Mouse (Mus musculus) liver, embryonic 11.5 days (tissue): Measurements from ENCODE around the gene Sdccag8. TPM values are rescaled to one million over a fixed set of nuclear protein-coding genes. Genes with fewer than 3 reads are reported as not detected.

ENCODE experiments used
- ATAC-seq: fragments of 200-750 bp; cut with Nextera tagmentation; replicated peaks from 2 replicates; pipeline ENCODE4 v1.8.0; 2017; ENCODE audit warnings: moderate number of reproducible peaks, mild to moderate bottlenecking, moderate TSS enrichment, moderate library complexity; ENCODE audit not compliant: low FRiP score
- DNase-seq: peaks from one replicate; pipeline ENCODE4 v3.0.0-alpha.2; 2017; ENCODE audit warnings: low spot score
- H3K27ac ChIP-seq: fragments of 300-500 bp; sonication (generic); 2 replicates; pipeline ENCODE4 v1.5.1; 2014; ENCODE audit warnings: mild to moderate bottlenecking, low read depth, low read length, control low read depth
- H3K27me3 ChIP-seq: fragments of 300-500 bp; sonication (generic); replicated peaks from 2 replicates; pipeline ENCODE4 v1.6.1; 2014; ENCODE audit warnings: low read length, mixed read lengths; ENCODE audit not compliant: control insufficient read depth, insufficient read depth
- H3K36me3 ChIP-seq: fragments of 300-500 bp; sonication (generic); 2 replicates; pipeline ENCODE4 v1.6.1; 2014; ENCODE audit warnings: mild to moderate bottlenecking, low read length, moderate library complexity, mixed read lengths; ENCODE audit not compliant: control insufficient read depth, insufficient read depth
- H3K4me1 ChIP-seq: fragments of 300-500 bp; sonication (generic); replicated peaks from 2 replicates; pipeline ENCODE4 v1.6.1; 2014; ENCODE audit warnings: low read length, mixed read lengths; ENCODE audit not compliant: control insufficient read depth, insufficient read depth
- H3K4me2 ChIP-seq: fragments of 300-500 bp; sonication (generic); 2 replicates; pipeline ENCODE4 v1.6.1; 2014; ENCODE audit warnings: mild to moderate bottlenecking, control low read depth, moderate library complexity
- H3K4me3 ChIP-seq: fragments of 300-500 bp; sonication (generic); 2 replicates; pipeline ENCODE4 v1.5.1; 2014; ENCODE audit warnings: low read depth, low read length, control low read depth
- H3K9ac ChIP-seq: fragments of 300-500 bp; sonication (generic); 2 replicates; pipeline ENCODE4 v1.6.1; 2014; ENCODE audit warnings: low read depth, low read length, control low read depth
- H3K9me3 ChIP-seq: fragments of 300-500 bp; sonication (generic); 2 replicates; pipeline ENCODE4 v1.6.1; 2016; ENCODE audit warnings: low read length, inconsistent platforms, mixed read lengths; ENCODE audit not compliant: control insufficient read depth
- WGBS: fragments of 180-500 bp; shearing (Covaris S2); extraction: QIAGEN DNeasy Blood & Tissue Kit; methylation state at CpG from one replicate; pipeline ENCODE4 v1.1.7; 2014; 5-methylcytosine and 5-hydroxymethylcytosine counted together
- polyA plus RNA-seq: library from polyadenylated mRNA; unstranded; fragments of >200 nt; fragmentation: Nextera tagmentation; extraction: Ambion mirVana; gene quantifications from 2 replicates; pipeline ENCODE4 v1.2.1, GENCODE M21; 2014

Sdccag8 gene
- polyA plus RNA-seq, 1 experiment from 2014 or later, result 11.7 TPM

DNA sequence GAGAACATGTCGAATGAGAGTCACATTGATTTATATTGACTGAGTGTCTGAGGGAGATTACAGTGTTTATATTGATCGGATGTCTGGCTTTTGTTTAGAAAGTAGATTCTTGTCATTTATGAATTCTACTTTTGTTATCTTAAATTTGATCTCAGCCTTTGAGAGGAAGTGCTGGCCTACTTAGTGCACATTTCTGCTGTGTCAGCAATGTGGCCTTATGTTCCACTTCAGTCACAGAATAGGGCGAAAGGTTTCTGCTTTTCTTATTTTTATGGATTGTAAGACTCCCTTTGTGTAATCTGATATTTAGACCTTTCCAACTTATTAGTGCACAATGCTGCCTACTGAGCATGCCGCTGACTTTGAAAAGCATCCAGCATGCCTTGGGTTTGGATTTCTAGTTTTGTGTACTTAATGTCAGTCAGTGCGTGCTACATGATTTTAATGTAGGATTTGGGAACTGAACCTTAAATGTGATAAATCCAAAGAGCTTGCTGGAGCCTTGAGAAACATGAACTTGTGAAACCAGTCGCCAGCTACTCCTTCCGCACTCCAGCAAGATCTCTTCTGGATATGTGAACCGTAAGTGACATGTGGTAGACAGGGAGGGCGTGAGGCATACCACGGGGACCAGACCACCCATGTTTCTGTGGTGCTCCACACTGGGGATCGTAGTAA lies 34.3 kb downstream of the Sdccag8 start:
- Histone ChIP-seq H3K4me2 (no peak overlapping the region), H3K4me1 (no peaks in the 10 kb centered on the region), H3K9me3 (no peaks in the 10 kb centered on the region), H3K36me3 (no peaks in the 10 kb centered on the region), H3K4me3 (no peak overlapping the region), H3K27me3 (no peaks in the 10 kb centered on the region), H3K27ac (no peak overlapping the region), H3K9ac (no peak overlapping the region)
- DNase-seq (no peak), ATAC-seq (no peak)
- WGBS, result 84% methylated on average over 11 of the region's 11 CpGs

DNA sequence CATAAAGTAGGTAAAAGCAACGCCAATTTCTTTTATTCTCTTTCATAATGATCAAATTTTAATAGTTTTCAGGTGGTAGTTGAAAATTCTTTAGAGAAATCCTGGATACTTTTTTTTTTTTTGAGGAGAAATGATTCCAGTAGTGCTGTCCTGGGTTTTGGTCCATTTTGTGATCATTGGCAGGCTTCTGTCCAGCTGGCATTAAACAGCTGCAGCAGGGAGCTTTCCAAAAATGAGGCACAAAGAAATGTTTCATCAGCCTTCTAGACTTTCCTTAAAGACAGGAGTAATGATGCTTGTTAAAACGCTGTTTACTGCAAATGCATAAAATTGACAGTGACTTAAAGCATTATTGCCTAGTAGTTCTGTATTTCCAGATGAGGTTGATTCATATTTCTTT lies 34.9 kb downstream of the Sdccag8 start:
- no peak for ATAC-seq
- H3K9me3 ChIP-seq, result no peaks in the 10 kb centered on the region
- DNase-seq, result no peak
- WGBS, result 90% methylated on average over 2 of the region's 2 CpGs
- H3K4me3 ChIP-seq, result no peak overlapping the region
- no peak overlapping the region for H3K4me2 ChIP-seq
- H3K36me3 ChIP-seq, result no peaks in the 10 kb centered on the region
- H3K4me1 ChIP-seq, result no peaks in the 10 kb centered on the region
- no peak overlapping the region for H3K27ac ChIP-seq
- no peak overlapping the region for H3K9ac ChIP-seq
- H3K27me3 ChIP-seq, result no peaks in the 10 kb centered on the region

DNA sequence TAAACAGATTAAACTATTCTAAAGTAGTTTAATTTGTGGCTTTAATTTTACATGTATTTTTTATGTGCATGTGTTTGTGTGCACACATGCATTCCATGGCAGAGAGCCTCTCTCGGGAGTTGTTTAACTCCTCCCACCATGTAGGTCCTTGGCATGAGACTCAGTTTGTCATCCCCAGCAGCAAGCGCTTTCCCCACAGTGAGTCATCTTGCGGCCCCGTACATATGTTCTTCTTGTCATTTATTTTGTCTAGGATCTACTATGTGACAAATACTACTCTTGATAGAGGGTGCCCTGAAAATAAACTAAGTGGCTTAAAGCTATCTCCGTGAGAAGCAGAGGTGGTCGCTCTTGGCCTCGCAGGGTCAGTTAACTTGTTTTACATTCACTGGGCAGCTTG lies 36.9 kb downstream of the Sdccag8 start:
- Histone ChIP-seq H3K9ac (no peak overlapping the region), H3K27me3 (no peaks in the 10 kb centered on the region), H3K4me1 (no peaks in the 10 kb centered on the region), H3K27ac (no peak overlapping the region), H3K4me2 (no peak overlapping the region), H3K36me3 (no peaks in the 10 kb centered on the region), H3K4me3 (no peak overlapping the region), H3K9me3 (no peaks in the 10 kb centered on the region)
- ATAC-seq (no peak), DNase-seq (no peak)
- 88% methylated on average over 7 of the region's 7 CpGs for WGBS

DNA sequence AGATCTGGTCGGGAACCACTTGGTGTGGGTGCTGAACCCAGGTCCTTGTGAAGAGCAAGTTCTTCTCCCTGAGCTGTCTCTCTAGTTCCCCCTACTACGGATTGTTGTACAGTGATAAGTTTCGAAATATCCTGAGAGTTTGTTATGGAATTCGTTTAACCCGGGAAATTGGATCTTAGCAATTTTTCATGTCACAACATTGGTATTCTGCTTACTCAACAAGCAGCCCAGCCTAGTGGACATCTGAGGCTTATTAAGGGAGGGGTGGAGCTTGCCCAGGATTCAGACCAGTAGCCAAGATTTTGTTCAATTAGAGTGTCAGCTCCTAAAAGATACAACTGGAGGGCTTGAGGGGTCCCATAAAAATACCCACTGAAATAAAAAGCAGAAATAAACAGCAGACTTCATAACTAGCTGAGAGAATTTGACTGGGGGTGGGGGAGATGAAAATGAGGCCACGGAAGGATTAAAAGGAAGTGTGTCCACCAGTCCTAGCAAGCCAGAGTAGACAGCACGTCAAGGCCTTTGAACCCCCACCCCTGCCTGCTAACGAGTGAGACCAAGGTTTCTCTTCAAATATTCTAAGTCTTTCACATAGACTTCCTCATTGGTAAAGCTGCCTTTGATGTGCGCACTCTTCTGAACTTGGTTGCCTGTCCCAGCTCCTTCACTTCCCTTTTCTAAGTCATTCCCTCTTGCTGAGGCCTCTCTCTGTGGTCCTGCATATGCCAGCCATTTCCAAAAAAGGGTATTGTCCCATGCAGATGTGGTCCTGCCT lies 38.5 kb downstream of the Sdccag8 start:
- Histone ChIP-seq H3K27me3 (no peaks in the 10 kb centered on the region), H3K36me3 (no peaks in the 10 kb centered on the region), H3K4me2 (no peak overlapping the region), H3K4me3 (no peak overlapping the region), H3K9me3 (no peaks in the 10 kb centered on the region), H3K9ac (no peak overlapping the region), H3K4me1 (no peaks in the 10 kb centered on the region), H3K27ac (no peak overlapping the region)
- WGBS, result 67% methylated on average over 9 of the region's 9 CpGs
- ATAC-seq (no peak), DNase-seq (no peak)

DNA sequence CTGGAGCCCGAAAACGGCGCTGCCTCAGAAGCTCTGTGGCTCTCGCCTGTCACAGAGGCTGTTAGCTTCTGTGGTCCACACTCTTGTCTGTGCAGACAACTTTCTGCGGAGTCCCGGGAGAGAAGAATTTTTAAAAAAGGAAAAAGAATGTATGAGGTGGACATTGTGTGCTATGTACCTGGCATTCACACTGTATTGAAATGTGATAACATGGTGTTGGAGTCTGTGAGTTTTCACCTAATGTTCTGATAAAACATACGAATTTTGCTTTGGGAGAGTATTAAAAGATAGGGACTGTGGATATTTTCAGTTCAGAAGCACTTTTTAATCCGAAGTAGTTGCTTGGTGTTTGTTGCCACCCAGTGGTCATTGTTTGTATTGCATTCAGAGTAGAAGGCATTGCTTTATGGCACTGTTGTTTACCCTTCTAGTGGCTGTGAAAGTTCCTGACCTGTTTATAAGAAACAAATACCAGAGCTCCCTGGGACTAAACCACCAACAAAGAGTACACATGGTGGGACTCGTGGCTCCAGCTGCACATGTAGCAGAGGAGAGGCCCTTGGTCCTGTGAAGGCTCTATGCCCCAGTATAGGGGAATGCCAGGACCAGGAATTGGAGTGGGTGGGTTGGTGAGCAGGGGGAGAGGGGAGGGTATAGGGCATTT lies 47.7 kb downstream of the Sdccag8 start:
- Histone ChIP-seq H3K9me3 (no peaks in the 10 kb centered on the region), H3K9ac (no peak overlapping the region), H3K4me3 (no peak overlapping the region), H3K4me1 (no peaks in the 10 kb centered on the region), H3K27ac (no peak overlapping the region), H3K27me3 (no peaks in the 10 kb centered on the region), H3K36me3 (no peaks in the 10 kb centered on the region), H3K4me2 (no peak overlapping the region)
- WGBS, result 61% methylated on average over 9 of the region's 9 CpGs
- DNase-seq, result no peak
- peak; percentile 23; the same call in 1 of the 2 replicates for ATAC-seq

DNA sequence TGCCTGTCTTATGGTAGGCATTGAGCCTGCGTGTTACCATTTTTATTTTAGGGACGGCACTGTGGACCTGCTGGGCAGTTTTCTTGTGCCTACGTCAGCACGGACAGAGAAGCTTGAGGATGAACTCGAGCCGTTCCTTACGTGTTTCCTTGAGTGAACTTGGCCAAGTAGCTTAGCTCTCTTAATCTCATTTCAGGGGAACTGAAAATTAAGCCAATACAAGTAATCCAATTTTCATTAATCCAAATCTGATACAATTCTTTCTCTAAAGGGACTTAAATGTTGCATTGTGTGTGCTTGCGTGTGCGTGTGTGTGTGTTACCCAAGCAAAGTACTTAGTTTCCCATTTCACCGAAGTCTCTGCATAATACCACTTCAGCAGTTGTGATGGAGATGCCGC lies 56.0 kb downstream of the Sdccag8 start:
- ATAC-seq (no peak), DNase-seq (no peak)
- Histone ChIP-seq H3K9me3 (no peaks in the 10 kb centered on the region), H3K4me2 (no peak overlapping the region), H3K4me3 (no peak overlapping the region), H3K36me3 (no peaks in the 10 kb centered on the region), H3K9ac (no peak overlapping the region), H3K27me3 (no peaks in the 10 kb centered on the region), H3K27ac (no peak overlapping the region), H3K4me1 (no peaks in the 10 kb centered on the region)
- WGBS, result 92% methylated on average over 11 of the region's 11 CpGs

DNA sequence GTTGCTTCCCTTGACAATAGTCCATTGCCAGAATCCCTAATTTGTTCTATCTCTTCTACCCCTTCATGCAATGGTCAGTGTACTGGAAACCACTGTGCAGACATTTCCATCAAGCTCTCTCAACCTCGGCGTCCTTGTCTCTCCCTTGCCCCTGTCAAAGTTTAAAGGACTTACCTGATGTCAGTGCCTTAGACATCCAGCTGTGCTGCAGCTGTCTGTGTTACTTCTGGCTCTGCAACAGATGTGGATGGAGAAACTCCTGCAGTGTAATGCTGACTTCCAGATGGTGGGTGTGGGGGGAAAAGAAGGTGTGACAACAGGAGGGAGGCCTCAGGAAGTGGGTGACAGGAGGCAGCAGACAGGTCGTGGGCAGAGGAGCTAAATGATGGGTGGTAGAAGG lies 57.5 kb downstream of the Sdccag8 start:
- Histone ChIP-seq H3K4me2 (no peak overlapping the region), H3K4me1 (no peaks in the 10 kb centered on the region), H3K4me3 (no peak overlapping the region), H3K27me3 (no peaks in the 10 kb centered on the region), H3K27ac (no peak overlapping the region), H3K9ac (no peak overlapping the region), H3K36me3 (no peaks in the 10 kb centered on the region), H3K9me3 (no peaks in the 10 kb centered on the region)
- ATAC-seq (no peak), DNase-seq (peak; percentile 18)
- 30% methylated on average over 3 of the region's 3 CpGs for WGBS

DNA sequence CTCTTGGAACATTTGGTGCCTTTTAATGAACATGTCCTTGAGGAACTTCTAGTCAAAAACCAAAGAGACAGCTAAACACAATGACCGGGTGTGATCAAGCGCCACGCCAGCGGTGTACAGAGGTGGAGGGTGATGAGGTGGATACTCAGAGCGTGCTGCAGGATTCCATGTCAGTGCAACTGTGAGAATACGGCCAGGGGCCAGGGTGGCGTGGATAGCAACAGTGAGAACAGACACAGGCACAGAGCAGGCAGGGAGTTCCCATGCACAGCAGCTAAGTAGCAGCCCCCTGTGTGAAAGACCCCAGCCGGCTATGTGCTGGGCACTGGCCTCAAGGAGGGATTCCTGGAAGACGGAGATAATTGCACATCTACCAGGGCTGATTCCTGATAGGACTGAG lies 59.0 kb downstream of the Sdccag8 start:
- no peak for ATAC-seq
- H3K27me3 ChIP-seq, result no peaks in the 10 kb centered on the region
- H3K9ac ChIP-seq, result no peak overlapping the region
- no peaks in the 10 kb centered on the region for H3K36me3 ChIP-seq
- no peaks in the 10 kb centered on the region for H3K4me1 ChIP-seq
- no peaks in the 10 kb centered on the region for H3K9me3 ChIP-seq
- H3K4me3 ChIP-seq, result no peak overlapping the region
- peak; percentile 15 for DNase-seq
- no peak overlapping the region for H3K27ac ChIP-seq
- H3K4me2 ChIP-seq, result no peak overlapping the region
- 81% methylated on average over 9 of the region's 9 CpGs for WGBS
